Mouse (Mus musculus) neural tube, embryonic 14.5 days (tissue): ENCODE measurements around the gene Agap1. TPM values are rescaled to one million over a fixed set of nuclear protein-coding genes. Genes with fewer than 3 reads are reported as not detected.

ENCODE experiments used
- ATAC-seq: fragments of 200-750 bp; cut with Nextera tagmentation; 2 replicates; pipeline ENCODE4 v1.8.0; 2017; ENCODE audit warnings: low read depth, mild to moderate bottlenecking, moderate TSS enrichment, moderate library complexity
- H3K27ac ChIP-seq: fragments of 300-500 bp; sonication (generic); 2 replicates; pipeline ENCODE4 v1.5.1; 2014; ENCODE audit warnings: low read depth, mild to moderate bottlenecking, control low read depth, low read length, moderate library complexity, mixed read lengths
- H3K27me3 ChIP-seq: fragments of 300-500 bp; sonication (generic); 2 replicates; pipeline ENCODE4 v1.6.1; 2014; ENCODE audit warnings: low read length; ENCODE audit not compliant: control insufficient read depth, insufficient read depth
- H3K36me3 ChIP-seq: fragments of 300-500 bp; sonication (generic); 2 replicates; pipeline ENCODE4 v1.6.1; 2014; ENCODE audit warnings: low read length, mixed read lengths; ENCODE audit not compliant: control insufficient read depth, insufficient read depth
- H3K4me1 ChIP-seq: fragments of 300-500 bp; sonication (generic); 2 replicates; pipeline ENCODE4 v1.6.1; 2014; ENCODE audit warnings: low read length; ENCODE audit not compliant: control insufficient read depth, insufficient read depth
- H3K4me2 ChIP-seq: fragments of 300-500 bp; sonication (generic); 2 replicates; pipeline ENCODE4 v1.6.1; 2014; ENCODE audit warnings: mild to moderate bottlenecking, low read depth, low read length, control low read depth
- H3K4me3 ChIP-seq: fragments of 300-500 bp; sonication (generic); 2 replicates; pipeline ENCODE4 v1.5.1; 2014; ENCODE audit warnings: low read depth, low read length, control low read depth, mixed read lengths
- H3K9ac ChIP-seq: fragments of 300-500 bp; sonication (generic); replicated peaks from 2 replicates; pipeline ENCODE4 v1.6.1; 2014; ENCODE audit warnings: low read depth, mild to moderate bottlenecking, control low read depth, low read length, mixed read lengths
- H3K9me3 ChIP-seq: fragments of 300-500 bp; sonication (generic); 2 replicates; pipeline ENCODE4 v1.6.1; 2016; ENCODE audit warnings: low read length; ENCODE audit not compliant: control insufficient read depth
- WGBS: fragments of 180-500 bp; shearing (Covaris S2); extraction: QIAGEN DNeasy Blood & Tissue Kit; methylation state at CpG from one replicate; pipeline ENCODE4 v1.1.7; 2014; 5-methylcytosine and 5-hydroxymethylcytosine counted together
- polyA plus RNA-seq: library from polyadenylated mRNA; unstranded; fragments of >200 nt; fragmentation: Nextera tagmentation; extraction: Ambion mirVana; gene quantifications from 2 replicates; pipeline ENCODE4 v1.2.1, GENCODE M21; 2014

Gene Agap1
- polyA plus RNA-seq, 1 experiment from 2014 or later: 76.4 TPM

DNA sequence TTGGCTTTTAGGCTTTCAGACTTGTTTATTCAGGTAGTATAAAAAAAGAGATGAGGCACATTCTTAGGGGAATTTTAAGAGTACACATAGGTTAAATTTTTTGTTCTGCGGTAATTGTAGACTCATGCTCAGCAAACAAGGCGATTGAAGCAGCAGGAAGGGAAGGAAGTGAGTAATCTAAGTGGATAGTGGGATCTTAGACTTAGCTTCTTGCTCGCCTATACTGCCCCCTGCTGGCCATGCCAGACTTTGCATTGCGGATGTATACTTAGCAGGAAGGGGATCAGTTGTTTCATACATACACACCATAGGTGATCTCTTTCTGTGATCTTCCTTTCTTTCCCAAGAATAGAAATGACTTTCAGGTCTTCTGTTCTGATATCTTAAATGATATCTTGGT, 69.8 kb downstream of the Agap1 start:
- no peak overlapping the region for H3K9ac ChIP-seq
- H3K9me3 ChIP-seq: no peaks in the 10 kb centered on the region
- H3K27ac ChIP-seq: no peak overlapping the region
- peak; percentile 31; the same call in 1 of the 2 replicates for ATAC-seq
- H3K36me3 ChIP-seq: no peaks in the 10 kb centered on the region
- 4% methylated on average over 4 of the region's 4 CpGs for WGBS
- no peak overlapping the region for H3K4me2 ChIP-seq
- no peaks in the 10 kb centered on the region for H3K27me3 ChIP-seq
- H3K4me1 ChIP-seq: peaks cover 27% of the 10 kb centered on the region
- no peak overlapping the region for H3K4me3 ChIP-seq

DNA sequence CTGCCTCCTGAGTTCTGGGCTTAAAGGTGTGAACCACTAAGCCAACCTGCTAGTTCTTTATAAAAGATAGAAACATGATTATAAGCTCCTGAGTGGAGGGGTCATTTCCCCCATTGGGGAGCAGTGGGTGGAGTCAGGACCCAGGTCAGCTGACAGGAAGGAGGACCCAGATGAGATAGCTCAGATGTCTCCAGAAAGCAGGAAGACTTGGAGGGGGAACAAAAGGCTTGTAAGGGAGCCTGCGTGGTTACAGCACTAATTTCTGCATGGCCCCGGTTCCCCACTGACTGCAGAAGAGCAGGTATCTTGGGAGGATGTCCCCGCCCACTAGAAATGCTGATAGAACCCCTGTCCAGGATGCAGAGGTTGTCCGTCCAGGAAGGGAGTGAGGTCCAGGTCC, 70.4 kb downstream of the Agap1 start:
- no peaks in the 10 kb centered on the region for H3K27me3 ChIP-seq
- no peaks in the 10 kb centered on the region for H3K36me3 ChIP-seq
- peak overlapping the region; percentile 7; the same call in 1 of the 2 replicates for H3K27ac ChIP-seq
- peaks cover 26% of the 10 kb centered on the region for H3K4me1 ChIP-seq
- H3K4me2 ChIP-seq: no peak overlapping the region
- 80% methylated on average over 4 of the region's 4 CpGs for WGBS
- ATAC-seq: no peak
- no peak overlapping the region for H3K4me3 ChIP-seq
- H3K9me3 ChIP-seq: no peaks in the 10 kb centered on the region
- no peak overlapping the region for H3K9ac ChIP-seq

DNA sequence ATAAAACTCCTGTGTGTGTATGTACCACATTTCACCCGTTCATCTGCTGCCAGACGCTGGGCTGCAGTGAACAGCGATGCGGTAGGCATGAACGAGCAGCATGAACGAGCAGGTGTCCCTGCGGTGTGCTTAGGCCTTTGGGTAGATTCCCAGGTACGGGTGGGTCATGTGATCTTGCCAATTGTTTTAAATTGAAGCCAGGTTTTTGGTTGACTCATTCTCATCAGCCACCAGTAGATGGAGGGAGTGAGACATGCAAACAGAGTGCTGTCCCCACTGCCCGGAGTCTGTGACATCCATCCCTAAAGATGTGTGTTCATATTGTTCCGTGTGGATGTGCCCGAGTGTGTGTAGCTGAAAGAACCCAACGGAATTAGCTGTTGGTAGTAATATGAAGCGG, 71.2 kb downstream of the Agap1 start:
- Histone ChIP-seq H3K4me2 (no peak overlapping the region), H3K4me1 (peaks cover 21% of the 10 kb centered on the region), H3K4me3 (no peak overlapping the region), H3K36me3 (no peaks in the 10 kb centered on the region), H3K9me3 (no peaks in the 10 kb centered on the region), H3K9ac (no peak overlapping the region), H3K27ac (no peak overlapping the region), H3K27me3 (no peaks in the 10 kb centered on the region)
- ATAC-seq: peak; percentile 69
- 28% methylated on average over 13 of the region's 13 CpGs for WGBS

DNA sequence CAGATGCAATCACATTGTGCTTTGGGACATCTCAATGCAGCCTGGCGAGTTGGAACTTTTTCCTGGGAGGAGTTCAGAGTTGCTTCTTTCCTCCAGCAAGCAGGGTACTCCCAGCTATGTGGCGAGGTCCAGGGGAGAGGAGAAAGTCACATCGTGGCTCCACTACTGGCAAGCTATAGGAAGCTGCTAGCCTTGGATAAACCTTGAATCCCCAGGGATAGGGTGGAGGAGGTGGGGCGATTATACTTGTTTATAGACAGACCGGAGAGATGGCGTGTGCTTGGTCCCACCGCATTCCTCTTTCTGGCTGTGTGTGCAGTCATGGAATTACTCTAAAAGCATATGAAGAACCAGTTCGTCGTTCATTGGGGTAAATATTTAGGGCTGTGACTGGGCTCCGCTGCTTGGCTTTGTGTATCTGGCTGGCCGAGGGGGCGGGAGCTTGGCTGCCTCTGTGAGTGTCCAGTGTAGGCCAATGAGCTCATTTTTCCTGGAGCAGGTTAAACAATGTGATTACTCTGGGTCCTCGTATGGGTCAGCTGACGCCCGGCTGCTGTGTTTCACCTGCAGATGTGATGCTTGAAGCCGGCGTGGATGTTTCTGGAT, 74.2 kb downstream of the Agap1 start:
- Histone ChIP-seq H3K9ac (no peak overlapping the region), H3K4me1 (0 out of 2 replicates have a peak, but pooled peaks cover 6% of the 10 kb centered on the region), H3K27me3 (no peaks in the 10 kb centered on the region), H3K4me3 (no peak overlapping the region), H3K4me2 (no peak overlapping the region), H3K27ac (no peak overlapping the region), H3K36me3 (no peaks in the 10 kb centered on the region), H3K9me3 (no peaks in the 10 kb centered on the region)
- ATAC-seq: no peak
- WGBS: 80% methylated on average over 17 of the region's 17 CpGs

DNA sequence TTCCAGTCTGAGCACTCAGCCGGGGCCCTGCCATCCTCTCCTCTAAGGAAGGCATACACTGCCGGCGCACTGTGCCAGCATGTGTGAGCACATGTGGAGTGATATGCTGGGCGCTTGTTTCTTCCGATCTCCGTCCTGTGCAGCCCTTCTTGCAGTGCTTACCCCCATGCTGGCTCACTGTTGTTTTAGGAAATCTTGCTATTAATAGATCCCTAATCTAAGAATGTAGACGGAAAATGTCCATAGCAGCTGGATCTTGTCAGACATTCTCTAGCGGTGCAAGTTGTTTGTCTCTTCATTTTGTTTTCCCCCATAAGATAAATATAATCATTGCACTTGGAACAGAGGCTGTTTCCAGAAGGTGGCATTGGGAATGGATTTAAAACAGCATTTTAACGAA, 79.1 kb downstream of the Agap1 start:
- Histone ChIP-seq H3K27ac (no peak overlapping the region), H3K4me3 (no peak overlapping the region), H3K4me1 (peaks cover 11% of the 10 kb centered on the region; the same call in 1 of the 2 replicates), H3K9me3 (no peaks in the 10 kb centered on the region), H3K27me3 (no peaks in the 10 kb centered on the region), H3K36me3 (no peaks in the 10 kb centered on the region), H3K9ac (no peak overlapping the region), H3K4me2 (no peak overlapping the region)
- WGBS: 75% methylated on average over 9 of the region's 9 CpGs
- ATAC-seq: no peak

DNA sequence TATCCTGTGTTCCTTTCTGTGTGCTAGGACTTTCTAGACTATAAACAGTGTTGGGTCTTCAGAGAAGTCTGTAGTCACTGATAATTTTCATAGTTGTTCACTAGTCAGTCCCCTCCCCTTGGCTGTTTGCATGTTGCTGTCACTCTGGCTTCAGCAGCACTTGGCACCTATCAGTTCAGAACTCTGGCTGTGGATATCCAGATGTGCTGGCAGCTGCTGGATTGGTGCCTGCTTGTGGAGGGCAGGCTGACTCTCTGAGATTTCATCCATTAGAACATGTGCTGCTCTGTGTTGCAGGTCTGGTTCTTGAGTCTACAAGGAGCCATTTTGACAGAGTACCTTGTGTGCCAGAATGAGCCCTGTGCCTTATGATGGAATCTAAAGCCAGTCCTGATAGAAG, 80.6 kb downstream of the Agap1 start:
- H3K4me3 ChIP-seq: no peak overlapping the region
- H3K4me1 ChIP-seq: peaks cover 19% of the 10 kb centered on the region
- H3K27ac ChIP-seq: no peak overlapping the region
- no peak for ATAC-seq
- no peaks in the 10 kb centered on the region for H3K9me3 ChIP-seq
- H3K9ac ChIP-seq: no peak overlapping the region
- H3K36me3 ChIP-seq: no peaks in the 10 kb centered on the region
- no peaks in the 10 kb centered on the region for H3K27me3 ChIP-seq
- H3K4me2 ChIP-seq: no peak overlapping the region

DNA sequence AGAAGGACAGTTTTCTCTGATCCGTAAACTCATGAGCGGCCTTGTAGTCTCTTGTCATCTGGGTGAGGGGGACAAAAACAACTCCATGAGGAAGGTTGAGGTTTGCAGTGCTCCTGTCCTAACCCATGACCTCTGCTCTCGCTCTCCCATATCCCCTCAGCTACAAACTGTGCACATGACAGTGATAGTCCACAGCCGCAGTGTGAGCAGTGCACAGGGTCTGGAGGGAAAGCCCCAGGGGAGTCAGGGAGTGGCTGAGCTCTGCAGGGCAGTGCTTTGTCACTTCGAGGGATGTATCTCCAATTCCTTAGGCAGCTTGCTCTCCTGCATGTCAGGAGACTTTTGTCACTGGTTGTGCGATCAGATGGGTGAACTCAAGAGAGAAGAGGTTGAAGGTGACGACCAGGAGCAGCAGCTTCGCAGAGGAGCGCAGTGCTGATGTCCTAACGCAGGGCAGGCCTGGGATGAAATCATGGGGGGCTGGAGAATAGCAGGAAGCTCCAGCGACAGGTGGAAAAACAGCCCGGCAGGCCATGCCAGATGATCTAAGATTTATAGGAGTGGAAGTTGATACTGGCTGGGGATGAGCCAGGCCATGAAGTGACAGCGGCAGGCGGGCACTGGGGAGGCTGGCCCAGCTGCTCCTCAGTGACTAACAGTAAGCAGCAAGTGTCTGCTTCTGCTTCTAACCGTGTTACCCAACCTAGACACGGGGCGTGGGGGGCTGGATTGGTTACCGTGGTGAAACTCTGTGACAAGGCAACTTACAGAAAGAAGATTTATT, 83.7 kb downstream of the Agap1 start:
- peaks cover 46% of the 10 kb centered on the region for H3K4me1 ChIP-seq
- no peak overlapping the region for H3K9ac ChIP-seq
- no peaks in the 10 kb centered on the region for H3K9me3 ChIP-seq
- no peak for ATAC-seq
- H3K27ac ChIP-seq: no peak overlapping the region
- H3K27me3 ChIP-seq: no peaks in the 10 kb centered on the region
- H3K36me3 ChIP-seq: no peaks in the 10 kb centered on the region
- WGBS: 47% methylated on average over 18 of the region's 18 CpGs
- no peak overlapping the region for H3K4me2 ChIP-seq
- no peak overlapping the region for H3K4me3 ChIP-seq

DNA sequence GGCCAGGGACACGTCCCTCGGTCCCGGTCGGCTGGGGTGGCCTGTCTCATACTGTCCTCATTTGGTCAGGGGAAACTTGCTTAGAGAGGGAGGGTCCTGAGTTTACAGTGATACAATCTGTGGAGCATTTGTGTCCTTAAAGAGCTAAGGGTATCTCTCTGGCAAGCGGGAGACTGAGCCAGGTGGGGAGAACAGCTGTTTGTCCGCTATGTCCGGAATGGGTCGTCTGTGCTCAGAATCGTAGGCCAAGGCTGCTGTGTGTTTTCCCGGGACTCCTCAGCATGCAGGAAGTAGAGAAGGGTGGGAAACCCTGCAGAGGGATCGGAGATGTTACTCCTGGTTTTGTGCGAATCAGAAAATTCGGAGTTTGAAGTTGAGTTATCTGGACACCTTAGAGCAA, 84.5 kb downstream of the Agap1 start:
- no peaks in the 10 kb centered on the region for H3K9me3 ChIP-seq
- no peak overlapping the region for H3K27ac ChIP-seq

DNA sequence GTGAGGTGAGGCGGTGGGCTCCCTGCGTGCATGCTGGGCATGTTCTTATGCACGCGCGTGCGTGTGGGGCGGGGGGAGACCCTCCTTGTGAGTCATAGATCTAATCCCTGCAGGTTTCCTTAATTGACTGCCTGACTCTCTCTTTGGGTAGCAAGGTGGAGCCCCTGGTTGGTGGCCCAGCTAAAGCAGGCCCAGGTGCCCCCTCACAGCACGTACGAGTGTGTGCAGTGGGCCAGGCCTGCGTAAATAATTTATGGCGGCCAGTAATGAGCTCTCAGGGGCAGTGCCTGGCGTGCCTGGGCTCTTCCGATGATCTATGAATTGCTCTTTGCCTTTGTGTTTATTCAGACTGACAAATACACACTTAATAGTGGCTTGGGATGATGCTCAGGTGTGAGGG, 86.5 kb downstream of the Agap1 start:
- Histone ChIP-seq H3K9ac (0 out of 2 replicates have a peak overlapping the region, but pooled peaks have one; percentile 26), H3K4me2 (0 out of 2 replicates have a peak overlapping the region, but pooled peaks have one; percentile 7), H3K36me3 (no peaks in the 10 kb centered on the region), H3K27me3 (no peaks in the 10 kb centered on the region), H3K4me3 (no peak overlapping the region), H3K27ac (peak overlapping the region; percentile 79), H3K9me3 (no peaks in the 10 kb centered on the region), H3K4me1 (peaks cover 42% of the 10 kb centered on the region)
- 23% methylated on average over 13 of the region's 13 CpGs for WGBS
- peak; percentile 73 for ATAC-seq

More for the DNA sequence above, 84.5 kb downstream of the Agap1 start:
- peaks cover 45% of the 10 kb centered on the region for H3K4me1 ChIP-seq
- no peaks in the 10 kb centered on the region for H3K36me3 ChIP-seq
- ATAC-seq: no peak
- H3K27me3 ChIP-seq: no peaks in the 10 kb centered on the region
- 72% methylated on average over 13 of the region's 13 CpGs for WGBS
- H3K4me3 ChIP-seq: no peak overlapping the region
- no peak overlapping the region for H3K9ac ChIP-seq
- H3K4me2 ChIP-seq: no peak overlapping the region
